Mouse (Mus musculus) cerebellum, adult 8-10 months (tissue): ENCODE measurements at regions not wholly inside any gene's neighbourhood (a gene's known extent, or its start where the extent isn't known, plus 50 kb on each side); places are given as distances from the start of the nearest gene placed in this dataset.

Experiments
- DNase-seq: peaks from one replicate; pipeline ENCODE4 v3.0.0; 2022

DNA sequence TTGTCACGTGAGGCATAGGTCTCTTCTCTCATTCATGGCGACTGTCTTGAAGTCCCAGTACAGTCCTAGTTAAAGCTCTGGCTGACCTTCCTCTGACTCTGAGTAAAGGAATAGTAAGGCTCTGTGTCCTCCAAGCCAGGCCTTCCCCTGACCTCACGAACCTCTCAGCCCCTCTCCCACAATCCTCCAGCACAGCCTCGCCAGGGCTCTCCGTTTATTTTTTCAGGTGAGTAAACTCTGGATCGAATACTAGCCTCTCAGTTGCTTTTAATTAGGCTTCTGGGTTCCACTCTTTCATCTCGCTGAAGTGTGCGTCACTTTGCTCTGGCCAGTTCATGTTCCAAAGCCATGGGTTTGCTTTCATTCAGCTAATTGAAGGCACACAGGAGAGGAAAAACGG lies 133.8 kb downstream of the Mylk4 start:
- DNase-seq = no peak

DNA sequence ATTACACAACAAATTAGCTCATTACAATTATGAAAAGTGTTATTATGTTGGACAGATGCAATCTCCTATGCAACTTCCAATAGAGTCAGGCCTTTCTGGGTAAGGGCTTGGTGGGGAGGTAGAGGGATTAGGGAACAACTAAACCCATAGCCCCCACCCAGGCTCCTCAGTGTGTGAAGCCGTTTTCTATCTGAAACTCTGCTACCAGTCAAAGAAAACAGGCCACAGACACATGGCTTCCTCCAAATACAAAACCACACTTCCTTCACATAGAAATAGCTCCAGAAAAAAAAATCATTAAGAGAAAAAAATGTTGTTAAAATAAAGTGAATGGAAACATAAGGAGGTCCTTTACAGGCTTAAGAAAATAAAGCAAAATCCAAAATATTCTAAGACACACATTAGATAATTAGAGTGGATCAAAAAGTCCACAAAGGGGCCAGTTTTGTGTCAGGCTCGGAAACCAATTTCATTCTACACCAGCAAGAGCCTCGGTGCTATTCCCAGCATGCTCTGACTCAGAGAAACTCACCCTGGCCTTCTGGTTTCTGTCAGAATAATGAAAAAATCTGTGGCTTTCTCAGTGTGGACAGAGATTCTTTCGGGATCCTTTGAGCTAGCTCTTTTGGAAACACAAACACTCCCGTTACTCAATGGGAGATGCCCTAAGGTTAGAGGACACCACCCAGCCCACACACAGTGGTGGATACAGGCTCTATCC lies 140.6 kb downstream of the Mylk4 start:
- DNase-seq = no peak

DNA sequence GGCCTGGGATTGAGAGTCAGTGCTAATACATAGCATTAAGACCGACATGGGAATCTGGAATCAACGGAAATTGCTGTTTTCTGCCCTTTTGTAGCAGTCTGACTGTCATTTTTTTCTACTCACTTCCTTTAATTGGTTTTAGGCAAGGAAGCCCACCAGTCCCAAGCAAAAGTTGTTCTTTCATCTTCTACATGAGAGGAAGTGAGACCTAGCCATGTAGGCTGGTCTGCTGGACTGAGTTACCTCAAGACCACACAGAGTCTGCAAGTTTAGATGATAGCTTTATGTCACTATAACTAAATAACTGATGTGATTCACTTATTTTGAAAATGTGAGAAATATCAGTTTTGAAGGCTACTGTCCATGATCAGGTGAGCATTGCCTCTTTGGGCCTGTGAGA lies 142.8 kb downstream of the Mylk4 start:
- DNase-seq = no peak

DNA sequence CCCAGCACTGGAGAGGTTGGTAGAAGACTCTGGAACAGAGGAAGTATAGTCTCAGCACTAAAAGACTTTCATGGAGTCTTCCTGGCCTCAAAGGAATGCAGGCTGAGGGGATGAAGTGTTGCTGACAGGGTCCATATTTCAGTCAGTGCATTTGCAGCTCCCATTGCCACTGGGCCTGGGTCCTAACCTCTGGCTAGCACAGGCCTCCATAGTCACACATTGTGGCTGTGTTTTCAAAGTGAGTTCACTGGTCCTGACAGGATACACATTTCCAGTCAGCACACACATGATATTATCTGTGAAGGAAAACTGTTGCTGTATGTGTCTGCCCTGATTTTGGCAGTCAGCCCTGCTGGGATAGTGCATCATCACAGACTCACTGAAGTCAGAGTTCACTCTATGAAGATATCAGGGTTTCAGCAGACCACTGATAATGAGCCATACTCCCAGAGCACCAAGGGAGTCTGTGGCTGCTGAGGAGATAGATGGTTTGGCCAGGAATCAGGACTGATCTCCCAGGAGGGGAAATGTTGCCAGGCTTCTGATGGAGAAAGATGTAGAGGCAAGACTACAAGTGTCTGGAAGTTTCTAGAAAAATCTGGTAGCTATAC lies 153.5 kb downstream of the Mylk4 start:
- DNase-seq = no peak

DNA sequence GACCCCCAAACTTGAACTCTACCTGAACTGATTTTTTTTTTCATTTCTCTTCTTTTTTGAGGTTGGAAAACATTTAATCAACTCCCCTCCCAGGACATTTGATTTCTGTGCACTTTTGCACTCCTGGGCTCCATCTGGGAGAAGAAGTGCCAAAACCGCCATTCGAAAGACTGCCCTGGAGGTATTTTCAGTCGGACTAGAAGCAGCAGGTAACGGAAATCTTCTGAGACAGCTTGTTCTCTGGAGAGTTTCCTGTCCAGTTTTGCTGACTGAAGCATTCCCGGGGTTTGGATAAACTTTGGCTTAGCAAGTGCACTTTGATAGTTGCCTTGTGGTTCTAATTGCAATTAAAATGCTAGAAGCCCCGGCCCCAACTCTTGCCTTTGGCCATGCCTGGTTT lies 169.8 kb downstream of the Mylk4 start:
- no peak for DNase-seq

DNA sequence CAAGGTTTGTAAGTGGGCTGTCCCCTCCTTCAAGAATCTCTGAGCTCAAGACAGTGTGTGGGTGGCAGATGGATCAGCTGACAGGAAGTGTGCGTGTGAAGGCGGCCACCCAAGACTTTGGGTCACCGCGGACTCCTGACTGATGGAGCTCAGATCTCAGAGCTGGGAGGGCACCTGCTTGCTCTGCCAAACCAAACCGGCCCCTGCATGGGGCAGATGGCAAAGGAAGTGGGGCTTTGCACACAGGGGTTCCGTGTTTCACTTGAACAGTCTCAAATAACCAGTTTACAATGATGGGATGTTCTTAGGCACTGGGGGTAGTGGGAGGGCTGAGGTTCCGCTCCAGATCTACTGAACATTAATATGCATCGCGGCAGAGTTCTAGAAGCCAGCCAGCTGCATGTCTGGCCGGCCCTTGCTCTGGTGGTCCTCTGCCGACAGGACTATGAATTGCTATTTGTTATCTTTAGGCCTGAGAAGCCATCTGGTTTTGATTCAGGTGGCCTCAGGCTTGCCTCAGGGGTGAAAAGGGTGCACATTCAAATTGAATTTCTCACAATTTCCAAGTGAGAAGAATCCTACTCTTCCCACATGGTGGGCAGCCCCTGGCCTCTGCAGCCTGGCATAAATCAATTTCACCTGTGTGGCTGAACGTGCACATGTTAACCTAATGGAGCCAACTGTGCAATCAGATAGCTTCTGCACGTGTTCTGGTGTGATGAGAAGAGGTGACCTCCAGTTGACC lies 172.0 kb downstream of the Mylk4 start:
- DNase-seq = no peak

DNA sequence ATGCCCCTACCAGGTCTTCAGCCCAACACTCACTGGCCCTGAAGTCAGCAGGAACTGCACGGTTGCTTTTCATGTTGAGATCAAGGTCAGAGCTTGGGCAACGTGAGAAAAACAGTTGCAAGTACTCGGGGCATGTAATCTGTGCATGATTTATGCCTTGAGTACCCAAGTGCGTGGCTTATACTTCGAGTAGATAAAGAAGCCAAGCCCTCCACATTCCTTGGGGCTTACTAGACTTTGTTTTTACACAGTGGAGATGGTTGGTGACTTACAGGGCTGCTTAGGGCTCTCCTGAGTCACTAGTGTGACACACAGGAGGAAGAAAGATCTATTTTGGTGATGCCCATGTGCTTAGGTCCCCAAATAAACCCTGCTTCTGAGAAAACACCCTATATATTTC lies 172.8 kb downstream of the Mylk4 start:
- no peak for DNase-seq

DNA sequence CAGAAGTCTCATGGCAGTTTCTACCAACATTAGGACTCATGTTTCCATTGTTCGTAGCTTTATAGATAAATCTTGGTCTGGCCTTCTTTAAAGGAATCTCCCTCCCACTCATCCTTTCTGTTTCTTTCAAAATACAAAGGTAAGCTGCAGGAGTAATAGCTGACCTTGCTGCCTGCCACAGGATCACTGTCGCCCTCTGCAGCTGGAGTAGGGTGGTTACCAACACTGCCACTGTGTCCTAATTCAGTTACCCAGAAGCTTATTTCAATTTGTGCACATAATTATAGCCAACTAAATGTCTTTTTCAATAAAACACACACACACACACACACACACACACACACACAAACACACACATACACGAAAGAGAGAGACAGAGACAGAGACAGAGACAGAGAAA lies 175.3 kb downstream of the Mylk4 start:
- DNase-seq = no peak

DNA sequence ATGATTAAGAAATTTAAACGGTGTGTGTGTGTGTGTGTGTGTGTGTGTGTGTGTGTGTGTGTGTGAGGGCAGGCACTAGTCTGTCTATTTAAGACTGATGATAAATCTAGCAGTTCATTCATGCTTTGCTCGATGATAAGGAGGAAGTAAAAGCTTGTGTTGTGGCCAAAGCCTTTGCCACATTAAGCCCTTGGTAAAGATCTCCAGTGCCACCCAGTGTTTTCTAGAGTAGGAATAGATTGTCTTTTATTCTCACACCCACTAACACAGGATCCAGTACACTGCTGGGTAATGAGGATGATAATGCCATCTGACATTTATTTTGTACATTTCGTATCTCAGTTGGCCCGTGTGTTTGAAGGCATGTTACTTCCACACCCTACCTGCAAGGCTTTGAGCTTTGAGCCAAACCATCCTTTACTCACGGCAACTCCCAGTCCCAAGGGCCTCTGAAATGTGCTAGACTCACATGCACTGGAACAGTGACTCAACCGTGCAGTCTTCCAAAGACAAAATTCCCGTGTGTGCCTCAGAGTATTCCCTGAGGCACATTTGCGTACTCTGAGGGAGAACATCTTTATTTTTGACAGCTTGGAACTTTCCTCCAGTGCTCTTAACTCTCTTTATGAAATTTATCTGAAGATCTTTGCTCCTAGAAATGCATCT lies 179.7 kb downstream of the Mylk4 start:
- DNase-seq = no peak

DNA sequence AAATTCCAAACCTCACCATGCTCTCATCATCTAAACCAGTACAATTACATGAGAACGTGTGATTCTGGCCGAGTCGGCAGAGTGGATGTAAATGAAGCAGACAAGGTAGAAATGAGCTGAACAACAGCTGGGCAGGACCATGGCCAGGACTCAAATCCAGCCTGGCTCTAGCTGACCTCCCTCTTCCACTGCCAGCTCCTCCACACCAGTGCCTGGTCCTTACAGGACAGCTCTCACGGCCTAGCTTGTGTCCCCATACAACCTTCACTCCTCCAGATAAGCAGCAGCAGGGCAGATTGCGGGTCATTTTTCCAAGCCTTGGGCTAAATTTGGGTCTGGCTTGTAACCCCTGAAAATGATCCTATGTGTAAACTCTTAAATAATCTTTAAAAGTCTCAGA lies 182.4 kb downstream of the Mylk4 start:
- DNase-seq = no peak

DNA sequence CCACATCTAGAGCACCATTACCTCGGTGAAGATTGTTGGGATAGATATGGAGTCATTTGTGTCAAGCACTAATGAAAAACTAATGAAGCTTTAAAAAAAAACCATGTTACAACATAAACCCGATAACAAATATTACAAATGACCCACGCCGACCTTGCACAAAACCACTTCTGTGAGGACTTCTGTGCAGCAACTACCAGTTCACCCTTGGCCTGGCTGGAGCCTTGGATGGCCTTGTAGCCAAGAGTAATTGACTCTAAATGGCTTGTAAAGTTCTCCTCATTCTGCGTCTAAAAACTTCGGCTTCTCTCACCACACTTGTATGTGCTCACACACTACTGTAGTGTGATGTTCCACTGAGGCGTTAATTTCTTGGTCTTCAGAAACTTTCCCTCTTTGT lies 190.1 kb downstream of the Mylk4 start:
- no peak for DNase-seq

DNA sequence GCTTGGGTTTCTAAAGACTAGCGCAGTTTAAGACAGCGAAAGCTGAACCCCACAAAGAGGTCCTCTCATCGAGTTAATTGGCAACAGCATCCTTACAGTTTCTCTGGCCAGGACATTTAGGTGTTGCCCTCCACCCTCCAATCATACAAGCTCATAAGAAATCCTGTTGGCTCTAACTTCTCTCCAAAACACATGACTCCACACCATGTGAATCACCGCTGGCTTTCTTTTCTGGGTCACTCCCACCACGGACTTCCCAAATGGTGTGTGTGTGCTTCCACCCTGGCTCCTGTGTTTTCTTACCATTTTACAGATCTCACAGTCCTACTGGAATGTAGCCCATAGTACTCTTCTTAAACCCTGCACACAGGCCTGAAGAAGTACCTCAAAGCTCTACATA lies 190.6 kb downstream of the Mylk4 start:
- DNase-seq = no peak

DNA sequence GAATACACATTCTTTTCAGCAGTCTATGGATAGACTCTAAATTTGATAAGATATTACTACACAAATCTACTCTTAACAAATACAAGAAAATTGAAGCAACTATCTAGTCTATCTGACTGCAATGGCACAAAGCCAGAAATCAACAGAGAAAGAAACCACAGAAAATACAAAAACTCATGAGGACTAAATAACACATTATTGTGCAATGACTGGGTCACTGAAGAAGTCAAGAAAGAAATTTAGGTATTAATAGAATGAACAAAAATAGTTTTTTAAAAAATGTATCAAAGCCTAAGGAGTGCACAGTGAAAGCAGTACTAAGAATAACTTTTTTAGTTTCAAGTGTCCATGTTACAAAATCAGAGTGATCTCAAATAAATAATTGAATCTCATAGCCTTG lies 202.2 kb downstream of the Mylk4 start:
- no peak for DNase-seq

DNA sequence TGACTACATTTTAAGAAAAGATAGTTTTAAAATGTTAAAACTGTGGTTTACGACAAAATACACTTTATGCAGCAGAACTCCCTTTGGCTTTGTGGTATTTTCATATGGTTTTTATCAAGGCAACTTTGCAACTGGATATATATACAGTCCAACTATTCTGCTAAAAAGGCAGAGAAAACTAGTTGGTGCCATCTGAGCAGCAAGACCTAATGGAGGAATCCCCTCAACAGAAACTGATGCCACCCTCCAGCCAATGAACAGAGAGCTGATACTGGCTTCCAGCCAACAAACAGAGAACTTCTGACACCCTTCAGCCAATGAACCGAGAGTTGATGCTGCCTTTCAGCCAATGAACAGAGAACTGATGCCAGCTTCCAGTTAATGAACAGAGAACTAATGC lies 215.9 kb downstream of the Mylk4 start:
- DNase-seq = no peak

DNA sequence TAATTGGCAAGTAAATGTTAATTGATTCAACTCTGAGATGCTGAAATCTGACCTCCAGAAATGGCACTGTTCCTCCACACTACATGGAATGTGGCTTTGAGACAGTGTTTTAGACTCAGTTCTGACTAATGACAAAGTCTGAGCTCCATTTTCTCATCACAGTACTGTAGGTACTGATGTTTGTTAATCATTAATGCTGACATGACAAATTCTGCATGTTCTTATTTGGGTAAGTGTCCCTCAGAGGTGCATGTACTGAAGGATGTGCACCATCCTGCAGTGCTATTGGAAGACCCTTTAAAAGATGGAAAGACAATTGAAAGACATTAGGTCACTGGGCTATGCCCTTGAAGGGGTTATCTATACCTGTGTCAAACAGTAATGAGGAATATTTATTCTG lies 222.1 kb upstream of the Gmds start:
- DNase-seq = no peak

DNA sequence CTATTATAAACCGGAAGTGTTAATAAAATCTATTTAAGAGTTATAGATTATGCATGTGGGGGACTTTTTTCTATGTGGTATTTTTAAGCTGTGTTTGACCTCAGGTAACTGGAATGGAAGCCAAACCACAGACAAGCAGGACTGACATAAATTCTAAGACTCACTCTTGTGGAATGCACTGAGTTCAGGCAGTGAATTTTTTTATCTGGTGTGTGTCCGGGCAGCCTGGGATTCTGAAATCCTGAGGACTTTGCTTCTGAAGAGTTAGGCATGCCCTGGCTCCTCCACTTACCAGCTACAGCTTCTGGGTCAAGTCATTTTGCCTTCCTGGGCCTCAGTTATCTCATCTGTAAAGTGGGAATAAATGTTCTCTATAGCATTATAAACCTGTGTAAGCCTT lies 217.9 kb upstream of the Gmds start:
- no peak for DNase-seq

DNA sequence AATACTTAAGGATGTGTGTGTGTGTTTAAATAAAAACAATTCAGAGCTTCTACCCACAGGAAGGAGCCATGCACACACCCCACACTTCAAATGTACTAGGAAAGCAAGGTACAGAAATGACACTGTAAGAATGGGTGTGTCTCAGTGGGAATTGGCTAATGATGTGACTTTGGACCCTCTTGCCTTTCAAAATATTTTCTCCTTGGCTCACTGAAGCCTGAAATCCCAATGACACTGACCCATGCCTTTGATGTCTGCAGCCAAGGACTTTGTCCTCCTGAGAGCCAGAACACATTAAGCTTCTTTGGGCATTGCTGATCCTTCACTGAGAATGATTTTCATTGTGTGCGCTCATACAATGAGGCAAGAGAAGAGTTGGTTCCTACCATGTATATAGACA lies 216.5 kb upstream of the Gmds start:
- DNase-seq = no peak

DNA sequence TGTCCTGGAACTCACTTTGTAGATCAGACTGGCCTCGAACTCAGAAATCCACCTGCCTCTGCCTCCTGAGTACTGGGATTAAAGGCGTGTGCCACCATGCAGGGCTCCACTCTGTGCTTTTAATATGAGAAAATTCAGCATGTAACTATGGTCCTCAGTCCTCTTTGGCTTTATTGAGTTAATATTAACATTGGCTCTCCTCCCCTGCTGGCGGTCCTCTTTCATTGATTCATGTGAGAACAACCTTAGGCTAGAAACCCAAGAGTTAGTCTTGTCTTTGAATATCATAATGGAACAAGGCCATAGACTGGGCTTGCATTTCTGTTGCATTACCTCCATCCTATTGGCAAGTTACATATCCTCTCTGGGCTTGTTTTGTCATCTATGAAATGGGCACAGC lies 216.1 kb upstream of the Gmds start:
- no peak for DNase-seq

DNA sequence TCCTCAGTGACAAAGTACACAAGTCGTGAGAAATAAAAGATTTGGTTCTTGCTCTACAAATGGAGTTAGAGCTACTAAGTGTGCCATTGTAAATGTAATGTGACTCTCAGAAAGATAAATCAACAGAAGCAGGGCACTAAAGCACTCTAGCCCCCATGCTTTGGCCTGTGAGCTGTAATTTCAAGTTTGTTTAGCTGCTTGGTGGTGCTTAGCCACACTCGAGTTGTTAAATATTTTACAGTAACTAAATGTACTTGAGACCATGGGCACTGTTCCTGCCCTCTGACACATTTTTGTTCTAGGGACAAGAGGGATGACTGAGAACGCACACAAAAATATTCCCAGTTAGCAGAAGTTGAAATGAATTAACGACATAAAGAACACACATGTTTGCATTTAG lies 214.6 kb upstream of the Gmds start:
- DNase-seq = no peak

DNA sequence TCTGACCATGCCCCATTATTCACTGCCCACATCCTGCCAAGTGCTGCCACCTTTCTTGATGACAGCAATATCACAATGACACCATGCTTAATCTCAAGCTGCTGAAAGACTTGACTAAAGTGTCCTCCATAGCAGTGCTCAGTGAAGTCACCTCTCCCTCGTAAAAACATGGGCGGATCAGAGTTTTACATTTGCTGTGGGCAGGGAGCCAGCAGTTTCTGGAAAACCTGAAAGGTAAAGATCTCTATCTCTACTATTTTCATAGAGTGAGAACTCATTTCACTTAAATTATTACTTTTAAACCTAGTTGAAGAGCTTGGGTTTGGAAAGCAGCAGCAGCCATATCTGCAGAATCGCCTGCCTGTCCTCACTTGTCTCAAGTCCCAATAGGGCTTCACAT lies 211.6 kb upstream of the Gmds start:
- DNase-seq = no peak

DNA sequence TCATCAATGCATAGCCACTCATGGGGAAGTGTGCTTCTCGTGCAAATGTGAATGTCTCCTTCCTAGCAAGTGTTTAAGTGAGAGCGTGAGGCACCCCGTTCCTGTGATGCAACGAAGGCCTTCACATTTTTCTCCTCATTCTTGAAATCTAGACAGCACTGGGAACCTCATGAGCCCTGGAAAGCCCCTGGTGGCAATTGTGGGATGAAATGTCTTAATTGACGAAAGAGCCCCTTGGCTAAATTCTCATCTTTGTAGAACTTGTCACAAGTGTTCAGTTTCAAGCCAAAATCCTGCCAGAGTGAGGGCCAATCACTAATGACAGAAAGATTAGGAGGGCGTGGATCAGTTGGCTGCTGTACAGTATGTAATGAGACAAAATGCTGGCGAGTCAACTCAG lies 208.6 kb upstream of the Gmds start:
- DNase-seq = no peak

DNA sequence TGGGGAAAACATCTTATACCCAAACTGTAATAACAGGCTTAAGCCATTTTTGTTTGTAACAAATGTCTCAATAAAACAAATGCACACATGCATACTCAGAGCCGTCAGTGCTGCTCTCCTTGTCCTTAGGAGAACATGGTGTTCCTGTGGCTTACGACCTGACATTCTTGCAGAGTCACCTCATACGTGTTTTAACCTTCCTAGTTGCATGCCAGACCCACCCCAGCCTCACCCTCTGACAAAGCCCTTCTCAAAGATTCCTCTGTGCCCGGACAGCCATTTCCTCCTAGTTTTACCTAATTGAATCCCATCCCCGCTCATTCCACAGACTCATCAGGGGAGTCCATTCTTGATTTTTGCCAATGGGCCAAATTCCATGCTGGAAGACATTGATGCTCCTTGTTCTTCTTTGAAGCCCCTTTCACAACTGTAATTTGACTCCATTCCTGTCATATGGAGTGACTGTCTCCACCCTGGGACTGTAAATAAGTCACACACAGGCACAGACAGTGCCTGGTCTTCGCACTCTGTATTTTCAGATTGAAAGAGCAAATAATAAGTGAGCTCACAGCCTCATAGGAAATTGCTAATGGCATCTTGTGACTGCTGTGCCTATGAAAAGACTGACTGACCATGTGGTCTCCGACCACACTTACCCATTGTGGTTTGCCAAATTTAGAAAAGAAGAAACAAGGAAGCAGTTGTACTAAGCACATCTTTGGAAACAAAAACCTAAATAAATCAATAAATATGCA lies 206.6 kb upstream of the Gmds start:
- no peak for DNase-seq

DNA sequence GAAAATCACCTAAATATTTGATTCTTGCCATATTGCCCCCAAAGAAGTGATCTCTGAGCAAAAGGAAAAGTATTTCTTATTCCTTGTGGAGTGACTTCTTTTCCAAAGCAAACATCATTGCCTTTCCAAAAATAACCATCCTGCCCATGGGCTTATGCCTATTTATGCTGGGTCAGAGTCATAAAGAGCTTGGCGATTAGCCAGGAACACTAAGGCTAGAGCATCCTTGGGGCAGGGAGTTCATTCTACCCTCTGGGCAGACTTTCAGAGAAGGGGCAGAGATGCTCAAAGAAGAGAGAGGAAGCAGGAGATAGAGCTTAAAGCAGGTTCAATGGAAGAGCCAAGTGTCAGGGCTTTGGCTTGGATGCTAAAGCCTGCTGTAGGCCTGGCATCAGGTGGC lies 203.1 kb upstream of the Gmds start:
- DNase-seq = no peak
